In genomic region chr19:47730691-47731070, GRCm38 (mm10) we compare ENCODE assay signal across 8 mouse cellular contexts. TPM values are rescaled to one million over a fixed set of nuclear protein-coding genes. Genes with fewer than 3 reads are reported as not detected.
DNase-seq lines count a peak whose midpoint lies in the region; ATAC-seq and TF ChIP-seq lines count a peak whose summit lies in the region.

No protein-coding gene starts in this region.

- TF ChIP-seq EP300 in MEL (IDR thresholded peaks at IDR 0.05; ENCODE audit: low read depth in 1 of 2, low read length in 2 of 2) = no peak; a peak in 1 of 4 replicates

- H3K4me3 ChIP-seq in MEL (ENCODE audit: control insufficient read depth in 1 of 2, insufficient read depth in 1 of 2, low read depth in 2 of 2, low read length in 2 of 2) = peak overlapping the region; percentile 59 to 78
- peak overlapping the region; percentile 86 for H3K4me3 ChIP-seq in forebrain, embryonic 15.5 days

- H3K27me3 ChIP-seq in MEL (ENCODE audit: control insufficient read depth in 1 of 2, insufficient read depth in 2 of 2, low read length in 2 of 2) = no peaks in the 10 kb centered on the region
- H3K27me3 ChIP-seq in forebrain, embryonic 15.5 days = no peaks in the 10 kb centered on the region

- peak; percentile 58 for ATAC-seq in forebrain, embryonic 15.5 days (replicated peaks)

- peaks cover 3% of the 10 kb centered on the region for H3K79me2 ChIP-seq in MEL (ENCODE audit: control insufficient read depth, insufficient read depth, low read length, poor library complexity)

- H3K36me3 ChIP-seq in MEL (ENCODE audit: control insufficient read depth in 1 of 2, insufficient read depth in 2 of 2, low read length in 2 of 2) = peaks cover 18 to 19% of the 10 kb centered on the region in 2 experiments
- H3K36me3 ChIP-seq in forebrain, embryonic 15.5 days = peaks cover 28% of the 10 kb centered on the region

- peak overlapping the region; percentile 56 for H3K4me2 ChIP-seq in forebrain, embryonic 15.5 days (replicated peaks)

- H3K4me1 ChIP-seq in MEL (ENCODE audit: control insufficient read depth in 1 of 2, insufficient read depth in 2 of 2, low read length in 2 of 2) = peaks cover 2 to 3% of the 10 kb centered on the region in 2 experiments; a peak in 2 of 4 replicates
- peaks cover 23% of the 10 kb centered on the region for H3K4me1 ChIP-seq in forebrain, embryonic 15.5 days

- peak overlapping the region; percentile 75 for H3K9ac ChIP-seq in MEL (ENCODE audit: control insufficient read depth, low read depth, low read length, poor library complexity, severe bottlenecking)
- peak overlapping the region; percentile 79 for H3K9ac ChIP-seq in forebrain, embryonic 15.5 days (replicated peaks)

- H3K9me3 ChIP-seq in MEL (replicated peaks; ENCODE audit: insufficient read depth, low read length) = no peaks in the 10 kb centered on the region
- no peaks in the 10 kb centered on the region for H3K9me3 ChIP-seq in forebrain, embryonic 15.5 days

- no peak for TF ChIP-seq CTCF in MEL (IDR thresholded peaks at IDR 0.05 in 2 of 3, conservative IDR thresholded peaks at IDR 0.05 in 1 of 3; ENCODE audit: control insufficient read depth in 1 of 3, insufficient read depth in 1 of 3, low read depth in 2 of 3, low read length in 3 of 3, poor library complexity in 1 of 3, severe bottlenecking in 1 of 3)

- no peak for TF ChIP-seq POLR2A in MEL (IDR thresholded peaks at IDR 0.05; ENCODE audit: control insufficient read depth in 1 of 2, insufficient read depth in 1 of 2, low read depth in 1 of 2, low read length in 2 of 2, poor library complexity in 1 of 2)

- peak overlapping the region; percentile 87 for H3K27ac ChIP-seq in MEL (ENCODE audit: control insufficient read depth, low read depth, low read length)
- peak overlapping the region; percentile 98 for H3K27ac ChIP-seq in forebrain, embryonic 15.5 days (replicated peaks)

- 0% methylated on average over 12 of the region's 12 CpGs for WGBS in forebrain, embryonic 15.5 days

- peak; percentile 94 for DNase-seq in MEL (ENCODE audit: low read depth, low spot score)
- DNase-seq in c-Kit-negative CD71-positive TER-119-positive erythroid progenitor cells, embryonic 14.5 days (ENCODE audit: low read depth, low spot score) = peak; percentile 60
- peak; percentile 74 for DNase-seq in heart, postnatal 4 days
- DNase-seq in layer of hippocampus, postnatal 36 days = peak; percentile 57 to 58
- DNase-seq in lung, postnatal 14 days = peak; percentile 67
- peak; percentile 53 for DNase-seq in ovary, postnatal 14 days (ENCODE audit: low spot score)
- DNase-seq in thymus, postnatal 14 days = peak; percentile 76

- TF ChIP-seq RAD21 in MEL (IDR thresholded peaks at IDR 0.05; ENCODE audit: low read depth, low read length) = no peak

TF ChIP-seq in MEL, 35 proteins besides CTCF, POLR2A, EP300 and RAD21:
- TF ChIP-seq ZKSCAN1 (IDR thresholded peaks at IDR 0.05; ENCODE audit: low read depth, low read length) (no peak), MYC (IDR thresholded peaks at IDR 0.05; ENCODE audit: low read depth, low read length) (no peak), CHD2 (IDR thresholded peaks at IDR 0.05; ENCODE audit: low read length) (no peak), POLR2AphosphoS2 (IDR thresholded peaks at IDR 0.05; ENCODE audit: low read length) (no peak), TBP (IDR thresholded peaks at IDR 0.05; ENCODE audit: low read depth, low read length) (0 out of 2 replicates have a peak, but pooled peaks have one; percentile 7), ZC3H11A (IDR thresholded peaks at IDR 0.05; ENCODE audit: low read depth, low read length) (no peak), TAL1 (IDR thresholded peaks at IDR 0.05; ENCODE audit: low read length) (no peak), MXI1 (IDR thresholded peaks at IDR 0.05; ENCODE audit: low read depth, low read length) (peak; percentile 70), HCFC1 (IDR thresholded peaks at IDR 0.05; ENCODE audit: low read depth, low read length) (no peak), ZMIZ1 (IDR thresholded peaks at IDR 0.05; ENCODE audit: low read depth, low read length) (no peak), KAT2A (conservative IDR thresholded peaks at IDR 0.05; ENCODE audit: low read depth, low read length) (no peak), JUND (IDR thresholded peaks at IDR 0.05; ENCODE audit: low read depth, low read length) (no peak), BHLHE40 (IDR thresholded peaks at IDR 0.05; ENCODE audit: borderline replicate concordance, low read depth, low read length) (no peak), USF1 (IDR thresholded peaks at IDR 0.05; ENCODE audit: low read depth, low read length) (no peak), MAX (IDR thresholded peaks at IDR 0.05; ENCODE audit: low read length) (no peak), NELFE (IDR thresholded peaks at IDR 0.05; ENCODE audit: low read depth, low read length) (no peak), MEF2A (IDR thresholded peaks at IDR 0.05; ENCODE audit: extremely low read depth, insufficient replicate concordance, low read depth, low read length, poor library complexity, severe bottlenecking) (no peak), USF2 (IDR thresholded peaks at IDR 0.05; ENCODE audit: borderline replicate concordance in 1 of 2, insufficient read depth in 1 of 2, low read depth in 1 of 2, low read length in 2 of 2) (no peak), SMC3 (IDR thresholded peaks at IDR 0.05; ENCODE audit: low read depth, low read length) (no peak), E2F4 (IDR thresholded peaks at IDR 0.05; ENCODE audit: borderline replicate concordance, low read depth, low read length) (no peak), RCOR1 (IDR thresholded peaks at IDR 0.05; ENCODE audit: low read depth, low read length) (no peak), ETS1 (IDR thresholded peaks at IDR 0.05; ENCODE audit: low read depth, low read length) (0 out of 2 replicates have a peak, but pooled peaks have one; percentile 5), ELF1 (IDR thresholded peaks at IDR 0.05; ENCODE audit: low read depth, low read length) (no peak), GATA1 (IDR thresholded peaks at IDR 0.05; ENCODE audit: low read depth, low read length) (no peak), MAZ (IDR thresholded peaks at IDR 0.05; ENCODE audit: low read depth, low read length) (peak; percentile 71), SIN3A (IDR thresholded peaks at IDR 0.05; ENCODE audit: low read length) (peak; percentile 78), GABPA (IDR thresholded peaks at IDR 0.05; ENCODE audit: low read depth, low read length) (no peak), MAFK (IDR thresholded peaks at IDR 0.05; ENCODE audit: borderline replicate concordance, low read depth, low read length) (no peak), CHD1 (IDR thresholded peaks at IDR 0.05; ENCODE audit: low read depth, low read length) (no peak), POLR2AphosphoS5 (IDR thresholded peaks at IDR 0.05; ENCODE audit: borderline replicate concordance, low read depth, low read length) (no peak), UBTF (IDR thresholded peaks at IDR 0.05; ENCODE audit: borderline replicate concordance, insufficient read depth, low read depth, low read length) (no peak), TCF12 (IDR thresholded peaks at IDR 0.05; ENCODE audit: low read depth, low read length) (no peak), MYB (IDR thresholded peaks at IDR 0.05; ENCODE audit: low read depth, low read length) (no peak), ZNF384 (IDR thresholded peaks at IDR 0.05; ENCODE audit: low read depth, low read length) (no peak), NRF1 (IDR thresholded peaks at IDR 0.05; ENCODE audit: insufficient read depth, low read depth, low read length, poor library complexity, severe bottlenecking) (no peak)

RNA-seq across cellular contexts. Expression of gene Sfr1, which starts 0.8 kb away (rescaled TPM):
- total RNA-seq in MEL (2012; rRNA removed) = 74.0 and 80.9 TPM in 2 replicates
- polyA plus RNA-seq in MEL (2012; ENCODE audit: insufficient read depth in 1 of 2, insufficient read length in 2 of 2, low read depth in 1 of 2, low replicate concordance in 2 of 2, missing spikeins in 1 of 2) = 10 to 100 TPM in 1 of 2 experiments, not detected in 1; 91.0 TPM
- 183 and 185 TPM in 2 replicates for polyA plus RNA-seq in forebrain, embryonic 15.5 days (2015; fragmentation: Nextera tagmentation; extraction: Ambion mirVana)
- total RNA-seq in heart, postnatal 4 days (2021) = 10 to 100 TPM; 73.1 to 77.1 TPM
- total RNA-seq in layer of hippocampus, postnatal 36 days (2021) = 100 to 1,000 TPM in 1 of 2 experiments, 10 to 100 TPM in 1; 99.1 to 105 TPM

RNA-seq across cellular contexts. Expression of gene Col17a1, which starts 38.8 kb away (rescaled TPM):
- total RNA-seq in MEL (2012; rRNA removed) = 0.04 TPM in 1 of 2 replicates, not detected in the other
- polyA plus RNA-seq in MEL (2012; ENCODE audit: insufficient read depth in 1 of 2, insufficient read length in 2 of 2, low read depth in 1 of 2, low replicate concordance in 2 of 2, missing spikeins in 1 of 2) = not detected
- polyA plus RNA-seq in forebrain, embryonic 15.5 days (2015; fragmentation: Nextera tagmentation; extraction: Ambion mirVana) = 0.18 and 0.55 TPM in 2 replicates
- total RNA-seq in heart, postnatal 4 days (2021) = under 1 TPM; 0.17 to 0.25 TPM
- under 1 TPM in 1 of 2 experiments, not detected in 1; 0.17 TPM for total RNA-seq in layer of hippocampus, postnatal 36 days (2021)

Comparison
In these comparisons a context has a peak if more than half of its experiments do, and no peak if none do; other contexts are left out.
1. Peak in every context shown above with its lines: DNase-seq, ATAC-seq, H3K4me3 ChIP-seq and H3K27ac ChIP-seq.